Mouse (Mus musculus) limb, embryonic 15.5 days (tissue): Measurements from ENCODE around the gene Col5a3. TPM values are rescaled to one million over a fixed set of nuclear protein-coding genes. Genes with fewer than 3 reads are reported as not detected.
"Not testable (repeated sequence)": the region's sequence is repeated elsewhere in the genome, so short reads cannot be mapped to it uniquely, and the experiment has no call there.

ENCODE experiments used
- ATAC-seq: fragments of 200-750 bp; cut with Nextera tagmentation; 2 replicates; pipeline ENCODE4 v1.8.0; 2017; ENCODE audit warnings: low read depth, moderate TSS enrichment; ENCODE audit not compliant: insufficient number of reproducible peaks, low FRiP score, low TSS enrichment
- H3K27ac ChIP-seq: fragments of 300-500 bp; sonication (generic); 2 replicates; pipeline ENCODE4 v1.5.1; 2015; ENCODE audit warnings: moderate library complexity, mild to moderate bottlenecking, inconsistent platforms
- H3K27me3 ChIP-seq: fragments of 300-500 bp; sonication (generic); 2 replicates; pipeline ENCODE4 v1.6.1; 2015; ENCODE audit warnings: inconsistent platforms
- H3K36me3 ChIP-seq: fragments of 300-500 bp; sonication (generic); 2 replicates; pipeline ENCODE4 v1.6.1; 2015; ENCODE audit warnings: inconsistent platforms
- H3K4me1 ChIP-seq: fragments of 300-500 bp; sonication (generic); 2 replicates; pipeline ENCODE4 v1.6.1; 2015; ENCODE audit warnings: inconsistent platforms
- H3K4me2 ChIP-seq: fragments of 300-500 bp; sonication (generic); 2 replicates; pipeline ENCODE4 v1.6.1; 2015; ENCODE audit warnings: mild to moderate bottlenecking, inconsistent platforms
- H3K4me3 ChIP-seq: fragments of 300-500 bp; sonication (generic); 2 replicates; pipeline ENCODE4 v1.5.1; 2015; ENCODE audit warnings: mild to moderate bottlenecking, inconsistent platforms
- H3K9ac ChIP-seq: fragments of 300-500 bp; sonication (generic); 2 replicates; pipeline ENCODE4 v1.6.1; 2015; ENCODE audit warnings: inconsistent platforms
- H3K9me3 ChIP-seq: fragments of 300-500 bp; sonication (generic); 2 replicates; pipeline ENCODE4 v1.6.1; 2016; ENCODE audit warnings: inconsistent platforms
- WGBS: fragments of 180-500 bp; shearing (Covaris S2); methylation state at CpG from one replicate; pipeline ENCODE4 v1.1.7; 2015; 5-methylcytosine and 5-hydroxymethylcytosine counted together
- polyA plus RNA-seq: library from polyadenylated mRNA; unstranded; fragments of >200 nt; fragmentation: Nextera tagmentation; extraction: Ambion mirVana; gene quantifications from 2 replicates; pipeline ENCODE4 v1.2.1, GENCODE M21; 2015

Col5a3 gene
- polyA plus RNA-seq: 8.0 and 15.3 TPM in 2 replicates

DNA sequence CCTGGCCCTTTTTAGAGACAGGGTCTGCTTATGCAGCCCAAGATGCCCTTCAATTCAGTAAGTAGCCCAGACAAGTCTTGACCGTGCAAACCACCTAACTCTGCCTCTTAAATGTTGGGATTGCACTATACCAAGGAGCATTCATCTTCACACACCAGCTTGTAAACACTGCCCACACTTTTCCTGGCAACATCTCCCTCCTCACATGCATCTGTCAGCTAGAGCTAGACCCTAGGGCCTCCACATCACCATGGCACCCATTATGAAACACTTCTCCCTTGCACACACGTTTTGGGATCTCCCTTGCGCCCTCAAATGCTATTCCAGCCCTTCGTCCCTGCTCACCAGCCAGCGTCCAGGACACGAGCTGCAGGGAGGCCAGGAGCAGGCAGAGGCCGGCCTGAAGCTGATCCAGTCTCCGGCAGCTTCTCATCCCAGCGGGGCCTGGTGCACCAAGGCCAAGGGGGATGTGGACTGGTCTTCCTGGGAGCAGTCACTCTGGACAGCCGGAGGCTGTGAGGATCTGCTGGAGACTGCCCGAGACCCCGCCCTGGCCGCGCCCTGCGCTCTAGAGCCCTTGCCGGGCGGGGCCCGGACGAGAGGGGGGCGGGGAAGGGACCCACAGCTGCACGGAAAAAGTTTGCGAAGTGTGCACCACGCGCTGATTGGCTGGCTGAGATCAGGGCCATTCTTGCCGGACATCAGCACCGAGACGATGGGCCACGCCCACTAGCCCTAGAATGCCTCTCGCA, at the start of gene Col5a3:
Col5a3 (minus strand) TSS at position 547 of the 752 bp plus-strand sequence.
- Histone ChIP-seq H3K36me3 (no peaks in the 10 kb centered on the region), H3K4me1 (peaks cover 12% of the 10 kb centered on the region), H3K9me3 (no peaks in the 10 kb centered on the region), H3K4me3 (peak within 1 kb of the TSS; percentile 28), H3K4me2 (peak within 1 kb of the TSS; percentile 44), H3K27me3 (peaks cover 31% of the 10 kb centered on the region), H3K9ac (no peak within 1 kb of the TSS), H3K27ac (no peak within 1 kb of the TSS)
- ATAC-seq: no peak
- 5% methylated on average over 24 of the region's 29 CpGs for WGBS

DNA sequence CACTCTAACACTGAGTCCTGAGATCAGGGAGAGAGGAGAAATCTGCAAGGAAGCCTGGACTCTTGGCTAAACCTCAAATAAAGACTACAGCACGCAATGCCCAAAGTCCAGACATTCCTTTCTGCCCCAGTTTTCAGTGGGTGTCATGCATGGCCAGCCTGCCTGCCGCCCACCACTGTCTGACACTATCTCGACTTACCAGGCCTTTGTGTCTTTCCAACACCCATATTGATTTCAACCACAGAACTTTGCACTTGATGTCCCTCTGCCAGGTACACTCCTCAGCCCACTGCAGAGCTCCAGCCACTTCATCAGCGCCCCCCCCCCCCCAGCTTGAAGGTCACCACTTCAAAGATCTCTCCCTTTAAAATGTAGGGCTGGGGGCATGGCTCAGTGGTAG, 47.4 kb upstream of the Col5a3 start:
- Histone ChIP-seq H3K4me3 (no peak overlapping the region), H3K36me3 (no peaks in the 10 kb centered on the region), H3K4me2 (no peak overlapping the region), H3K9ac (no peak overlapping the region), H3K27me3 (peaks cover 13% of the 10 kb centered on the region), H3K9me3 (no peaks in the 10 kb centered on the region), H3K4me1 (no peaks in the 10 kb centered on the region), H3K27ac (no peak overlapping the region)
- ATAC-seq: no peak
- 57% methylated on average over 4 of the region's 4 CpGs for WGBS

DNA sequence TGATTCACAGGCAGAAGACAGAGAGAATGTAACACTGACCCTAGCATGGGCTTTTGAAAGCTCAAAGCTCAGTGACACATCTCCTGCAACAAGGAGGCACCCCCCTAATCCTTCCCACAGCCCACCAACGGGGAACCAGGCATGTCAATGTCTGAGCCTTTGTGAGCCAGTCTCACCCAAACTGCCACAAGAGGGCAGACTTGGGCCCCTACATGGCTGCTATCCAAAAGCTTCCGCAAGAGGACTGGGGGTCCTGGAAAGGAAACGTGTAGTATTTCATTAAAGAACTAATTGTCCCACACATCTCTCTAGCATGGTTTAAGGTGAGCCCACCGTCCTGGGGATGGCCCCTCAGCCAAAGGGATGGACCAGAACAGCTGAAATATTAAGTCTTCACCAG, 47.0 kb upstream of the Col5a3 start:
- no peaks in the 10 kb centered on the region for H3K4me1 ChIP-seq
- no peak for ATAC-seq
- 5% methylated on average over 4 of the region's 4 CpGs for WGBS
- H3K4me3 ChIP-seq: no peak overlapping the region
- peaks cover 9% of the 10 kb centered on the region for H3K27me3 ChIP-seq
- no peak overlapping the region for H3K4me2 ChIP-seq
- H3K27ac ChIP-seq: no peak overlapping the region
- no peak overlapping the region for H3K9ac ChIP-seq
- H3K36me3 ChIP-seq: no peaks in the 10 kb centered on the region
- H3K9me3 ChIP-seq: no peaks in the 10 kb centered on the region

DNA sequence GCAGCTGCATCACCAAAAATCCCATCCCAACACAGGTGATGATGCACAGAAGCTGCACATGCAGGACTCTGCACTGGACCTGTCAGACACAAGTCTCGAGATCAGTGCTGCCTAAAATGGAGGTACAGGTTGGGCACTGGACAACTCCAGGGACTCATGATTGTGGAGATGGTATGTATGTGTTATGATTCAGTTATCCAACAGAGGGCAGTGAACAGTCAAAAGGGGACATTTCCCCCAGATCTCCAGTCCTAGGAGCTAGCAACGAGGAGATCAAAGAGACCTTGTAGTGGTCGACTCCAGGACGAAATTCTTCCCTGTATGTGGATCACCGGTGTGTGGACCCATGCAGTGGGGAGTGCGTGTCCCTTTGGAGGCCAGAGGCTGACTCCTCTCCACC, 45.1 kb upstream of the Col5a3 start:
- H3K27me3 ChIP-seq: no peaks in the 10 kb centered on the region
- no peak overlapping the region for H3K9ac ChIP-seq
- 45% methylated on average over 6 of the region's 6 CpGs for WGBS
- H3K4me2 ChIP-seq: no peak overlapping the region
- no peak for ATAC-seq
- no peaks in the 10 kb centered on the region for H3K36me3 ChIP-seq
- H3K27ac ChIP-seq: no peak overlapping the region
- H3K4me3 ChIP-seq: no peak overlapping the region
- no peaks in the 10 kb centered on the region for H3K9me3 ChIP-seq
- no peaks in the 10 kb centered on the region for H3K4me1 ChIP-seq

DNA sequence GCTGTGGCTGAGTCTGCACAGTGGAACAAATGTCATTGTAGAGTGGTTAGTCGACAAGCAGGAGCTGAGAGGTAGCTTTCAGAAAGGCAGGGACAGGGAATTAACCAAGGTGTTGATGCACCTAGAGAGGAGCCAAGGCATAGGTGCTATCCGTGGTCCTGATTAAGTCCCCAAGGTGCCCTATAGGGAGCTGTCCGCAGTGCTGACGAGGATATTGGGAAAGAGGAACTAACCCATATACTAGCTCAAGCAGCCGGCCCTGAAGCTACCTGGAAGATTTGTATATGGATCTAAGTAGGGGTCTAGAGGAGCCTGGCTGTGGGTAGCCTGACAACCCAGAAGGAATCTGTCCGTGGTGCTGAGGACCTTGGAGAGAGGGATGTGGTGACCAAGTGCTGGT, 42.3 kb upstream of the Col5a3 start:
- Histone ChIP-seq H3K9ac (no peak overlapping the region), H3K27ac (no peak overlapping the region), H3K27me3 (no peaks in the 10 kb centered on the region), H3K9me3 (no peaks in the 10 kb centered on the region), H3K36me3 (no peaks in the 10 kb centered on the region), H3K4me1 (no peaks in the 10 kb centered on the region), H3K4me3 (no peak overlapping the region), H3K4me2 (no peak overlapping the region)
- ATAC-seq: no peak
- WGBS: 7% methylated on average over 6 of the region's 6 CpGs

DNA sequence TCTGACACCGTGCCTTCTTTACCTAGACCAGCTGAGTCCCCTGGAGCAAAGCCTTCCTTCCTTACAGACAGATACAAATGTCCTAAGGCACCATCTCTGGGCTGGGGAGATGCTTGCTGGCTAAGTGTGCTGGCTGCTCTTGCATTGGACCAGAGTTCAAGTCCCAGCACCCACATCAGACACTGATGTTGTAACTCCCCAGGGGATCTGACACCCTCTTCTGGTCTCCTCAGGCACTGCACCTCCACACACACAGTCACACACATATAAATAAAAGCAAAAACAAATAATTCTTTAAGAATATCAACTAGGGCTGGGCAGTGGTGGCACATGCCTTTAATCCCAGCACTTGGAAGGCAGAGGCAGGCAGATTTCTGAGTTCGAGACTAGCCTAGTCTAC, 35.3 kb upstream of the Col5a3 start:
- H3K4me1 ChIP-seq: no peaks in the 10 kb centered on the region
- ATAC-seq: no peak
- 89% methylated on average over 2 of the region's 2 CpGs for WGBS
- no peak overlapping the region for H3K4me2 ChIP-seq
- H3K36me3 ChIP-seq: no peaks in the 10 kb centered on the region
- no peaks in the 10 kb centered on the region for H3K9me3 ChIP-seq
- H3K27ac ChIP-seq: no peak overlapping the region
- H3K27me3 ChIP-seq: peaks cover 6% of the 10 kb centered on the region; the same call in 1 of the 2 replicates
- H3K4me3 ChIP-seq: no peak overlapping the region
- no peak overlapping the region for H3K9ac ChIP-seq

DNA sequence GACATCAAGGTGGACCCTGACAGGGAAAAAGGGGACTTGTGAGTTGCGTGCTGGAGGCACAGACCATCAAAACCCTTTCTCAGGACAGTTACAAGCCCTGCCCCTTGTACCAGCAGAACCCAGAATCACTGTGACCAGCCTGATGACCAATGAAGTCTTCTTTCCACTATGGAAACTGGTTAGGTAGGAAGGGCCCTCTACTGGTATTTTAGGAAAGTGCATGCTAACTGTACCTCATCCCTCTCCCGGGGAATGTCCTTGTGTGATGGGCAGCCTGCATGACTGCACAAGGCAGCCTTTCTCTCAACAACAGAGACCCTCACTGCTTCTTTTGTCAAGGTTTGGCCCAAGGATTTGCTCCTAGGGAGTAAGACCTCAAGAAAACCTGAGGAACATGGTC, 27.8 kb upstream of the Col5a3 start:
- Histone ChIP-seq H3K27ac (no peak overlapping the region), H3K4me2 (no peak overlapping the region), H3K36me3 (no peaks in the 10 kb centered on the region), H3K9me3 (no peaks in the 10 kb centered on the region), H3K9ac (no peak overlapping the region), H3K27me3 (peaks cover 6% of the 10 kb centered on the region; the same call in 1 of the 2 replicates), H3K4me3 (no peak overlapping the region), H3K4me1 (no peaks in the 10 kb centered on the region)
- 27% methylated on average over 2 of the region's 2 CpGs for WGBS
- no peak for ATAC-seq

DNA sequence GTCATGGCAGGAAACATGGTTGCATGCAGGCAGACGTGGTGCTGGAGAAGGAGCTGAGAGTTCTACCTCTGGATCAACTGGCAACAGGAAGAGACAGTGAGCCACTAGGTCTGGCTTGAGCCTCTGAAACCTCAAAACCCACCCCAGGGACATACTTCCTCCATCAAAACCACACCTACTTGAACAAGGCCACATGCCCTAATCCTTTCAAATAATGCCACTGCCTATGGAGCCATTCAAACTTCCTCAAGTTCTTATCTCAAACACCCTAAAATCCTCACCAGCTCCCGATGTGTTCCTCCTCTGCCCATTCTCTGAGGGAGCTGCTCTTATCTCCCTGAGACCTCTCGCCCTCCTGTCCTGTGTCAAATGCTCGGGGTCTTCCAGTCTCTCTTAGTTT, 27.3 kb upstream of the Col5a3 start:
- 53% methylated on average over 4 of the region's 4 CpGs for WGBS
- Histone ChIP-seq H3K9ac (no peak overlapping the region), H3K36me3 (no peaks in the 10 kb centered on the region), H3K4me3 (no peak overlapping the region), H3K27ac (no peak overlapping the region), H3K27me3 (peaks cover 6% of the 10 kb centered on the region; the same call in 1 of the 2 replicates), H3K4me2 (no peak overlapping the region), H3K9me3 (no peaks in the 10 kb centered on the region), H3K4me1 (no peaks in the 10 kb centered on the region)
- ATAC-seq: no peak

DNA sequence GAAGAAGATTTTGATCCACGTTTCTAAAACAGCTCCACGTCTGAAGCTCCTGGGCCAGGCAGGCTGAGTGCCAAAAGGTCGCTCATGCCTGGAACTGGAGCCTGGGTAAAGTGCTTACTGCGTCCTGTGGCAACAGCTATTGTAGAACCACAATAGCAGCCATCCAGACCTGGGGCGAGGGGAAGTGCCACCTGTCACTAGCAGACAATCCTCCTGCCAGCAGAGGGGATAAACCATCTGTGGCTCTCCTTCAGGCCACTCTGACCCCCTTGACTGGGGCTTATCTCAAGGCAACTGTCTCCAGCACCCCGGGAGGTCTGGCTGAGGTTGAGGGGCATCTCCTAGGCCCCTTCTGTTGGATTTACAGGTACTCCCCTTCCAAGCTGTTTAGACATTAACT, 24.1 kb upstream of the Col5a3 start:
- Histone ChIP-seq H3K36me3 (no peaks in the 10 kb centered on the region), H3K4me2 (no peak overlapping the region), H3K4me3 (no peak overlapping the region), H3K9ac (no peak overlapping the region), H3K27me3 (no peaks in the 10 kb centered on the region), H3K27ac (no peak overlapping the region), H3K4me1 (no peaks in the 10 kb centered on the region), H3K9me3 (no peaks in the 10 kb centered on the region)
- ATAC-seq: no peak; the same call in 1 of the 2 replicates
- WGBS: 65% methylated on average over 6 of the region's 6 CpGs

DNA sequence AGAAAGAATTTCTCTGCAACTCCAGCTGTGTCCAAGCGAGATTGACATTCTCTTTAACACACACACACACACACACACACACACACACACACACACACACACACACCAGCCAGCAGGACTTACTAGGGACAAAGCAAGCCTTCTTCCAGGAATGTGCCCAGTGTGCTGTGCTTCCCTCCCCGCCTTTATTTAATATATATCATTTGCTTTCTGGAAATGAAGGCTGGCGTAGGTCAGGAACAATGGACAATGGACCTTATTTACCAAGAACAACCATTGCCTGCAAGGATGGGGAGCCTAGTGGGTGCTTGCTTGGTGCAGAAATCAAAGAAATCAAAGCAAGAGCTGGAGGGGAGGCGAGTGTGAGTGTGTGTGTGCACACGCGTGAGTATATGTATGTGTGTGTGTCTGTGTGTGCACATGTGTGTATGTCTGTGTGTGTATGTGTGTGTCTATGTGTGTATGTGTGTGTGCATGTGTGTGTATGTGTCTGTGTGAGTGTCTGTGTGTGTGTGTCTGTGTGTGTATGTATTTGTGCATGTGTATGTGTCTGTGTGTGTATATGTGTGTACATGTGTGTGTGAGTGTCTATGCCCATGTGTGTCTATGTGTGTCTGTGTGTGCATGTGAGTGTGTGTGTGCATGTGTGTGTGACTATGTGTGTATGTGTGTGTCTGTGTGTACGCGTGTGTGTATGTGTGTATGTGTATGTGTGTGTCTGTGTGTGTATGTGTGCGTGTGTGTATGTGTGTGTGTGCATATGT, 22.5 kb upstream of the Col5a3 start:
- ATAC-seq: no peak
- no peak overlapping the region for H3K4me3 ChIP-seq
- no peak overlapping the region for H3K9ac ChIP-seq
- H3K27ac ChIP-seq: no peak overlapping the region
- no peaks in the 10 kb centered on the region for H3K36me3 ChIP-seq
- H3K9me3 ChIP-seq: no peaks in the 10 kb centered on the region
- no peaks in the 10 kb centered on the region for H3K4me1 ChIP-seq
- H3K4me2 ChIP-seq: no peak overlapping the region
- H3K27me3 ChIP-seq: no peaks in the 10 kb centered on the region
- WGBS: 78% methylated on average over 9 of the region's 9 CpGs

DNA sequence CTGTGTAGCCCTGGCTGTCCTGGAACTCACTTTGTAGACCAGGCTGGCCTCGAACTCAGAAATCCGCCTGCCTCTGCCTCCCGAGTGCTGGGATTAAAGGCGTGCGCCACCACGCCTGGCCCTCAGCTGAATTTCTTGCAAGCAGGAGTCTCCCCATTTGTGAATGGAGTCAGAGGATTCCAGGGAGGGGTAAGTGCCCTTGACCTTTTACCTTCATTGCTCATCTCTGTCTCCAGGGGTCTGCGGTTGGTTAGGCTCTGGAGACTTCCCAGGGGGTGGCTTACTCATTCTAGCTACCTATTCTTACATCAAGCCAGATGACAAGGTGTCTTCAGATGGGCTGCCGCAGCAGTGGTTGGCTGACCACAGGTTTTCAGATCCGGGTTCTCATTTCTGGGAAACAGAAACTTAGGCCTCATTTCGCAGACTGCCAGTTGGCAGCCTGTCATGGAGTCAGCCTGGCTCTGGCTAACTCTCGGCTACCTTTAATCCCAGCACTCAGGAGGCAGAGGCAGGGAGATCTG, 20.6 kb upstream of the Col5a3 start:
- not testable (repeated sequence) for H3K36me3 ChIP-seq, ATAC-seq, H3K9me3 ChIP-seq, H3K4me2 ChIP-seq, H3K27me3 ChIP-seq, H3K27ac ChIP-seq, H3K4me1 ChIP-seq, H3K4me3 ChIP-seq, H3K9ac ChIP-seq
- WGBS: 84% methylated on average over 11 of the region's 11 CpGs

DNA sequence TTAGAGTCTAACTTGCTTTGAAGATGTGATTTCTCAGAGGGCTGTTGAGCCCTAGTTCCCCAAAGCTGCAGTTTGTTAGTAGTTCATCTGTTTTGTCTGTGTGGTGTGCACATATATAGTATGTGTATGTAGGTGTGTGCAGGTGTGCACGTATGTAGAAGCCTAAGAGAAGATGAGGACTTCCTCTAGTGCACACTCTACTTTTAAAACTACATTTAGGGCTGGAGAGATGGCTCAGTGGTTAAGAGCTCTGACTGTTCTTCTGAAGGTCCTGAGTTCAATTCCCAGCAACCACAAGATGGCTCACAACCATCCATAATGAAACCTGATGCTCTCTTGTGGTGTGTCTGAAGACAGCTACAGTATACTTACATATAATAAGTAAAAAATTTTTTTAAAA, 20.0 kb upstream of the Col5a3 start:
- WGBS: 65% methylated on average over 1 of the region's 1 CpGs
- H3K9me3 ChIP-seq: no peaks in the 10 kb centered on the region
- no peaks in the 10 kb centered on the region for H3K36me3 ChIP-seq
- no peak overlapping the region for H3K27ac ChIP-seq
- no peak overlapping the region for H3K4me2 ChIP-seq
- H3K4me1 ChIP-seq: peaks cover 9% of the 10 kb centered on the region
- H3K27me3 ChIP-seq: no peaks in the 10 kb centered on the region
- H3K9ac ChIP-seq: no peak overlapping the region
- no peak overlapping the region for H3K4me3 ChIP-seq
- ATAC-seq: no peak
